Mouse (Mus musculus): ENCODE results near the gene Dennd5b. TPM values are rescaled to one million over a fixed set of nuclear protein-coding genes. Genes with fewer than 3 reads are reported as not detected.
A peak's percentile ranks its signal among the peaks of the same experiment; 100 is the strongest.

The Dennd5b gene
- not detected in 2 replicates for total RNA-seq (2014; fragmentation: Nextera tagmentation)
- 0.27 and 0.29 TPM in 2 replicates for total RNA-seq (2017)
- not detected in 2 replicates for polyA plus RNA-seq (2012)

GRCm38 (mm10) chr6:149101076-149101942, at the start of gene Dennd5b:
Dennd5b (minus strand) TSS chr6:149101680.
- no peak for TF ChIP-seq POLR2AphosphoS5 (IDR thresholded peaks at IDR 0.05; ENCODE audit: insufficient replicate concordance, low read depth, low read length)
- TF ChIP-seq GATA2 (IDR thresholded peaks at IDR 0.05; ENCODE audit: borderline replicate concordance, low read depth, low read length) = no peak
- no peak for TF ChIP-seq CTCF (IDR thresholded peaks at IDR 0.05; ENCODE audit: low read depth, low read length)
- TF ChIP-seq GATA1 (IDR thresholded peaks at IDR 0.05; ENCODE audit: borderline replicate concordance, low read length) = no peak
- no peak for TF ChIP-seq TAL1 (conservative IDR thresholded peaks at IDR 0.05; ENCODE audit: low read depth, low read length)
- peaks cover 5% of the 10 kb centered on the region for H3K27me3 ChIP-seq (ENCODE audit: insufficient read depth, low read length)
- no peaks in the 10 kb centered on the region for H3K4me1 ChIP-seq (ENCODE audit: insufficient read depth, low read depth, low read length)
- no peaks in the 10 kb centered on the region for H3K36me3 ChIP-seq (replicated peaks)
- ATAC-seq (ENCODE audit: extremely low read depth, insufficient number of reproducible peaks, low FRiP score, poor library complexity, severe bottlenecking) = no peak
- H3K4me3 ChIP-seq (ENCODE audit: low read depth, low read length) = peak within 1 kb of the TSS; percentile 27; the same call in 1 of the 2 replicates
- peaks cover 18% of the 10 kb centered on the region for H3K9me3 ChIP-seq (replicated peaks)
- DNase-seq (ENCODE audit: low spot score) = no peak

- ATAC-seq (ENCODE audit: extremely low read depth, insufficient number of reproducible peaks, low FRiP score, poor library complexity, severe bottlenecking) (no peak), DNase-seq (ENCODE audit: low spot score) (no peak)
- Histone ChIP-seq H3K4me3 (ENCODE audit: low read depth, low read length) (no peak overlapping the region), H3K36me3 (replicated peaks) (peaks cover 59% of the 10 kb centered on the region), H3K27me3 (ENCODE audit: insufficient read depth, low read length) (no peaks in the 10 kb centered on the region), H3K9me3 (replicated peaks) (no peaks in the 10 kb centered on the region), H3K4me1 (ENCODE audit: insufficient read depth, low read depth, low read length) (peaks cover 29% of the 10 kb centered on the region)
- TF ChIP-seq GATA1 (IDR thresholded peaks at IDR 0.05; ENCODE audit: borderline replicate concordance, low read length) (no peak), GATA2 (IDR thresholded peaks at IDR 0.05; ENCODE audit: borderline replicate concordance, low read depth, low read length) (no peak), TAL1 (conservative IDR thresholded peaks at IDR 0.05; ENCODE audit: low read depth, low read length) (no peak), POLR2AphosphoS5 (IDR thresholded peaks at IDR 0.05; ENCODE audit: insufficient replicate concordance, low read depth, low read length) (no peak), CTCF (IDR thresholded peaks at IDR 0.05; ENCODE audit: low read depth, low read length) (no peak)
These were observed 47.2 kb upstream of the Dennd5b start for GRCm38 (mm10) chr6:149148436-149149229.

- TF ChIP-seq TAL1 (conservative IDR thresholded peaks at IDR 0.05; ENCODE audit: low read depth, low read length) = no peak
- no peak for TF ChIP-seq POLR2AphosphoS5 (IDR thresholded peaks at IDR 0.05; ENCODE audit: insufficient replicate concordance, low read depth, low read length)
- TF ChIP-seq GATA2 (IDR thresholded peaks at IDR 0.05; ENCODE audit: borderline replicate concordance, low read depth, low read length) = no peak
- TF ChIP-seq GATA1 (IDR thresholded peaks at IDR 0.05; ENCODE audit: borderline replicate concordance, low read length) = no peak
- TF ChIP-seq CTCF (IDR thresholded peaks at IDR 0.05; ENCODE audit: low read depth, low read length) = no peak
- Histone ChIP-seq H3K4me3 (ENCODE audit: low read depth, low read length) (no peak overlapping the region), H3K4me1 (ENCODE audit: insufficient read depth, low read depth, low read length) (peaks cover 45% of the 10 kb centered on the region), H3K36me3 (replicated peaks) (peaks cover 51% of the 10 kb centered on the region), H3K27me3 (ENCODE audit: insufficient read depth, low read length) (no peaks in the 10 kb centered on the region), H3K9me3 (replicated peaks) (no peaks in the 10 kb centered on the region)
- no peak for DNase-seq (ENCODE audit: low spot score)
- no peak for ATAC-seq (ENCODE audit: extremely low read depth, insufficient number of reproducible peaks, low FRiP score, poor library complexity, severe bottlenecking)
These were observed 43.7 kb upstream of the Dennd5b start for GRCm38 (mm10) chr6:149145143-149145542.

GRCm38 (mm10) chr6:149141393-149142173, 40.1 kb upstream of the Dennd5b start:
- TF ChIP-seq GATA1 (IDR thresholded peaks at IDR 0.05; ENCODE audit: borderline replicate concordance, low read length) = no peak
- no peak for TF ChIP-seq CTCF (IDR thresholded peaks at IDR 0.05; ENCODE audit: low read depth, low read length)
- TF ChIP-seq POLR2AphosphoS5 (IDR thresholded peaks at IDR 0.05; ENCODE audit: insufficient replicate concordance, low read depth, low read length) = no peak
- no peak for TF ChIP-seq TAL1 (conservative IDR thresholded peaks at IDR 0.05; ENCODE audit: low read depth, low read length)
- TF ChIP-seq GATA2 (IDR thresholded peaks at IDR 0.05; ENCODE audit: borderline replicate concordance, low read depth, low read length) = no peak
- H3K4me1 ChIP-seq (ENCODE audit: insufficient read depth, low read depth, low read length) = peaks cover 60% of the 10 kb centered on the region
- ATAC-seq (ENCODE audit: extremely low read depth, insufficient number of reproducible peaks, low FRiP score, poor library complexity, severe bottlenecking) (peak; percentile 92), DNase-seq (ENCODE audit: low spot score) (peak; percentile 47)
- peaks cover 29% of the 10 kb centered on the region for H3K36me3 ChIP-seq (replicated peaks)
- H3K9me3 ChIP-seq (replicated peaks) = peaks cover 4% of the 10 kb centered on the region
- no peaks in the 10 kb centered on the region for H3K27me3 ChIP-seq (ENCODE audit: insufficient read depth, low read length)
- peak overlapping the region; percentile 72 for H3K4me3 ChIP-seq (ENCODE audit: low read depth, low read length)

GRCm38 (mm10) chr6:149139471-149139870, 38.0 kb upstream of the Dennd5b start, which contains the start of gene Etfbkmt:
Etfbkmt (plus strand) TSS chr6:149139849.
- peaks cover 66% of the 10 kb centered on the region for H3K4me1 ChIP-seq (ENCODE audit: insufficient read depth, low read depth, low read length)

More at GRCm38 (mm10) chr6:149139471-149139870, 38.0 kb upstream of the Dennd5b start, which contains the start of gene Etfbkmt:
- no peak for DNase-seq (ENCODE audit: low spot score)
- peaks cover 4% of the 10 kb centered on the region for H3K9me3 ChIP-seq (replicated peaks)
- no peak for ATAC-seq (ENCODE audit: extremely low read depth, insufficient number of reproducible peaks, low FRiP score, poor library complexity, severe bottlenecking)
- no peak within 1 kb of the TSS for H3K4me3 ChIP-seq (ENCODE audit: low read depth, low read length)
- H3K27me3 ChIP-seq (ENCODE audit: insufficient read depth, low read length) = no peaks in the 10 kb centered on the region
- TF ChIP-seq GATA1 (IDR thresholded peaks at IDR 0.05; ENCODE audit: borderline replicate concordance, low read length) (no peak), GATA2 (IDR thresholded peaks at IDR 0.05; ENCODE audit: borderline replicate concordance, low read depth, low read length) (no peak), POLR2AphosphoS5 (IDR thresholded peaks at IDR 0.05; ENCODE audit: insufficient replicate concordance, low read depth, low read length) (no peak), CTCF (IDR thresholded peaks at IDR 0.05; ENCODE audit: low read depth, low read length) (no peak), TAL1 (conservative IDR thresholded peaks at IDR 0.05; ENCODE audit: low read depth, low read length) (no peak)
- H3K36me3 ChIP-seq (replicated peaks) = peaks cover 13% of the 10 kb centered on the region
